8 mouse cellular contexts compared by ENCODE assay signal in genomic region chr4:137468260-137469080, GRCm38 (mm10). TPM values are rescaled to one million over a fixed set of nuclear protein-coding genes. Genes with fewer than 3 reads are reported as not detected.
DNase-seq lines count a peak whose midpoint lies in the region; ATAC-seq lines count a peak whose summit lies in the region.

TSS of gene Hspg2 (plus strand) at chr4:137468769.

- no peaks in the 10 kb centered on the region for H3K9me3 ChIP-seq in hindbrain, embryonic 14.5 days (ENCODE audit: control insufficient read depth, low read length)

- DNase-seq in WW6 (ENCODE audit: low read depth, low spot score) = peak; percentile 87
- peak; percentile 87 to 92 for DNase-seq in cerebellum, postnatal 4 days (ENCODE audit: low spot score in 2 of 2)
- peak; percentile 68 to 77 for DNase-seq in frontal cortex, postnatal 36 days (ENCODE audit: low spot score in 2 of 2)
- DNase-seq in hindbrain, embryonic 14.5 days (ENCODE audit: low spot score) = peak; percentile 90
- DNase-seq in layer of hippocampus, postnatal 25 days (ENCODE audit: extremely low spot score in 1 of 2, low spot score in 1 of 2) = peak; percentile 59 to 69
- peak; percentile 97 for DNase-seq in lung, postnatal 14 days
- peak; percentile 64 for DNase-seq in retina, adult 2 months (ENCODE audit: low read depth, low spot score)
- peak; percentile 92 for DNase-seq in thymus, postnatal 25 days

- ATAC-seq in hindbrain, embryonic 14.5 days (ENCODE audit: low FRiP score) = peak; percentile 87

- H3K36me3 ChIP-seq in hindbrain, embryonic 14.5 days (replicated peaks; ENCODE audit: control insufficient read depth, insufficient read depth) = no peaks in the 10 kb centered on the region

- peak within 1 kb of the TSS; percentile 97 for H3K4me2 ChIP-seq in hindbrain, embryonic 14.5 days (replicated peaks)

- no peaks in the 10 kb centered on the region for H3K27me3 ChIP-seq in hindbrain, embryonic 14.5 days (ENCODE audit: control insufficient read depth, insufficient read depth, low read length)

- peak within 1 kb of the TSS; percentile 63 for H3K9ac ChIP-seq in hindbrain, embryonic 14.5 days

- WGBS in hindbrain, embryonic 14.5 days = under 1% methylated on average over 71 of the region's 72 CpGs

- H3K27ac ChIP-seq in hindbrain, embryonic 14.5 days = peak within 1 kb of the TSS; percentile 43

- peak within 1 kb of the TSS; percentile 54 for H3K4me3 ChIP-seq in hindbrain, embryonic 14.5 days (replicated peaks; ENCODE audit: low read length)

- peaks cover 18% of the 10 kb centered on the region; the same call in 1 of the 2 replicates for H3K4me1 ChIP-seq in hindbrain, embryonic 14.5 days (replicated peaks; ENCODE audit: control insufficient read depth, insufficient read depth, low read length)

RNA-seq across cellular contexts. Expression of gene Hspg2, which starts in this region (rescaled TPM):
- 8.7 and 10.7 TPM in 2 replicates for polyA plus RNA-seq in hindbrain, embryonic 14.5 days (2014; fragmentation: Nextera tagmentation; extraction: Ambion mirVana)
- 10 to 100 TPM in 1 of 2 experiments, 1 to 10 TPM in 1; 5.6 to 10.8 TPM for total RNA-seq in layer of hippocampus, postnatal 25 days (2021)

Comparison
In these comparisons a context has a peak if more than half of its experiments do, and no peak if none do; other contexts are left out.
1. Peak in every context shown above with its lines: DNase-seq, ATAC-seq, H3K4me3 ChIP-seq and H3K27ac ChIP-seq.